Mouse (Mus musculus): Measurements from ENCODE around the gene Fam131b.

Gene Fam131b

GRCm38 (mm10) chr6:42326509-42326908 is 2.1 kb upstream of the Fam131b start:
- no peak for DNase-seq

- DNase-seq: peak; percentile 90 to 92
These were observed 796 bp upstream of the Fam131b start for GRCm38 (mm10) chr6:42325268-42325609.

- peak in 1 of 2 experiments; percentile 75 for DNase-seq
These were observed 369 bp downstream of the Fam131b start for GRCm38 (mm10) chr6:42324067-42324481.

- peak; percentile 54 to 56 for DNase-seq
These were observed 924 bp downstream of the Fam131b start for GRCm38 (mm10) chr6:42323371-42324066.

- DNase-seq: no peak
These were observed 6.2 kb downstream of the Fam131b start for GRCm38 (mm10) chr6:42318293-42318692.

DNA sequence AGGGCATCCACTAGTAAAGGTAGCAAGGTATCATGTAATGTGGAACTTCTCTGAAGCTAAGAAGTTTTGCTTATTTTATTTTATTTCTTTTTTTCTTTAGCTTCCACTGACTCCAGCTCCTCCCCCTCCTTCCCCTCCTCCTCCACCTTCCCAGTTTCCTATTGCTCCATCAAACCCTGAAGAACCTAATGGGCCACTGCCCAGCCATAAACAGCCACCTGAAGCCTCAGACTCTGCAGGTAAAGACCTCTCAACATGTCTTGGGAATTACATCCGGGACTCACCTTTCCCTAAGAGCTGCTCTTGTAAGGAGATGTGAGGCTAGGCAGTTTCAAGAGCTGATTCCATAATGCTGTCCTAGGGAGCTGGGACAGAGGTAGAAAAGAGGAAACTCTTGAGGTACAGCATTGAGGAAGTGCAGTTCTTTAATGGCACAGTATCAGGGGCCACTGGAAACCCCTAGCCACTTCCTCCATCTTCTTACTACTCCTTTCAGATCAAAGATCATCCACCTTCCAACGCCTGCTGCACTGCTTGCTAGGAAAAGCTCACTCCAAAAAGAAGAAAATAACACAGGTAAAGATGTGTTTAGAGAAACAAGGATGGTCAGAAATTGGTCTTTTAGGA is 13.9 kb downstream of the Fam131b start:
- no peak for DNase-seq

GRCm38 (mm10) chr6:42309816-42310378 is 14.5 kb downstream of the Fam131b start:
- DNase-seq: peak; percentile 62 to 68

GRCm38 (mm10) chr6:42299362-42299761 is 25.1 kb downstream of the Fam131b start:
- no peak for DNase-seq

GRCm38 (mm10) chr6:42295549-42296094 is 28.8 kb downstream of the Fam131b start:
- DNase-seq: no peak

DNA sequence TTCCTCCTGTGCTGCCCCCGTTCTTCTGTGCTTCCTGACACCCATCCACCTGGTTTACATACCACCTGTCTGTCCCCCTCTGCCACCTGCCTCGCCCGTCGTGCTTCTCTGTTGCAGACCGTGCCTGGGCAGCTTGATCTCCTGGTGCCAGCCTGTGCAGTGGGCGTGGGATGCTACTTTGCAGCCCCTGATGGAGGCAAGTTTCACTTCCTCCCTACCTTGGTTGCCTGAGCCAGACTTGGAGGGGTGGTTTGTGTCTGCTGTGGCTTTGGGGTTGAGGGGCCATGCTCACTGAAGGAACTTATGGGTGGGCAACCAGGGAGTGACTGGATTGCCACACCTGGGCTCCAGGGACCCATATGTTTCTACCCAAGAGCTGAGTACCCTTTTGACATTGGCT is 31.1 kb downstream of the Fam131b start:
- no peak for DNase-seq

GRCm38 (mm10) chr6:42287562-42287961 is 36.9 kb downstream of the Fam131b start:
- DNase-seq: no peak

- DNase-seq: no peak
These were observed 38.0 kb downstream of the Fam131b start, which contains the start of gene Clcn1 for GRCm38 (mm10) chr6:42286448-42286847. TSS of gene Clcn1 (plus strand) at chr6:42286685.

DNA sequence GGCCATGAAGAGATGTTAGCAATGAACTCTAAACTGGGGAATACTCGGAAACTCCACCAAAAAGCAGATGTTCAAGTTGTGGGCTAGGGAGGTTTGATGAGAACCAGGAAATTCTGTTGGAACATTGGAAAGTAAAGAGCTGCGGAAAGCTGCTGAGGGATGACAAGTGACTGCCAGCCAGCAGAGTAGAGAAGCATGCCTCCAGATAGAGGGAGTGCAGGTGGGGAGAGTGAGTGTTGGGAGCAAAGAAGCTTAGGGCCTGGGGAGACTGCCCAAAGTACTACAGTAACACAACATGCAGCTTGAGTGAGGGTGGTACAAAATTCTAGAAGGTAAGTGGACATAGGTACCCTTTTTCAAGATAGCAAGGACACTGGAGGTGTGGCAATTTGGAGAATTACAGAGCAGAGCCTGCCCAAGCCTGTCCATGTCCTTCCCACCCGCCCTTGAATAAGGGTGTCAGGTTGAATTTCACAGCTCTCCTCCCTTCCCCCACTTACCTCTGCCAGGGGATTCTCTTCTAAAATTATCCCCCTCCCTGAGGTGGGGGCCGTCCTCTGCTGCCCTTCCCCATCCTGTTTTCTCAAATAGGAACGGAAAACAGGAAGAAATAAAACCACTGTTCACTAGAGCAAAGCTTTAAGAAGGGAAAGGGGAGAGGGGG is 41.4 kb downstream of the Fam131b start:
- no peak for DNase-seq

DNA sequence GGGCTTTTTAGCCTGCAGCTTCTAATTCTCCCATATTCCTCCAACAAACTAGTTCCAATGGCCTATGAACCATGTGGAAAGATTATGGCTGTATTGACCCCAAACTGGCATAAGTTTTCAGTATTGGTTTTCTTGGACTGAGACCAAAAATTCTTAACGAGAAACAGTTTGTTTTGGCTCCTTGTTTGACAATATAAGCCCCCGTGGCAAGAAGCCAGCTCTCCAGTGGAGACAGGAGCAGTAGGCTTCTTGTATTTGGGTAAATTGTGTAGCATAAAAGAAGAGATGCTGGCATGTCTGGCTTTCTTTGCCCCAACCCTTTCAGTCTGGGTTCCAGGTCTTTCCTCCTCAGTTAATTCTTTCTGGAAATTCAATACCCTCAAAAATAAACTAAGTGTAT is 48.3 kb downstream of the Fam131b start:
- no peak for DNase-seq

DNA sequence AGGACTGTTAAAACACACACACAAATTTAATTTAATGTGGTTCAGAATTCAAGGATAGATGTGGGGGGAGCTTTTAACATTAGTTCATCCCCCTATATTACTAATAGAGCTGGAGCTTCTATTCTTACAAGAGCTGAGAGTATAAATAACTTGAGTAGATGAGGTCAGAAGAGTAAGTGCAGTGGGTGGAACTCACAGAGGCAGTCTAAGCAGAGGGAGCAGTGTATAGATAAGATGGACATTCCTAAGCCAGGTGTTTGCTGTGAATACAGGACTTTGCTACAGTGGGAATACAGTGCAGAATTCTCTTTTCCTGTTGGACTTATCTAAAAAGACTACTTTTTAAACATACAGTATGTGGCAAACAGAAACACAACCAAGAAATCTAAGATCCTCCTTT is 53.6 kb downstream of the Fam131b start:
- DNase-seq: no peak

GRCm38 (mm10) chr6:42265391-42266330 is 58.8 kb downstream of the Fam131b start:
- DNase-seq: peak in 1 of 2 experiments; percentile 22
